Mouse (Mus musculus): ENCODE data around the gene Kcnmb1. TPM values are rescaled to one million over a fixed set of nuclear protein-coding genes. Genes with fewer than 3 reads are reported as not detected.

The Kcnmb1 gene
- not detected for total RNA-seq (2023)

DNA sequence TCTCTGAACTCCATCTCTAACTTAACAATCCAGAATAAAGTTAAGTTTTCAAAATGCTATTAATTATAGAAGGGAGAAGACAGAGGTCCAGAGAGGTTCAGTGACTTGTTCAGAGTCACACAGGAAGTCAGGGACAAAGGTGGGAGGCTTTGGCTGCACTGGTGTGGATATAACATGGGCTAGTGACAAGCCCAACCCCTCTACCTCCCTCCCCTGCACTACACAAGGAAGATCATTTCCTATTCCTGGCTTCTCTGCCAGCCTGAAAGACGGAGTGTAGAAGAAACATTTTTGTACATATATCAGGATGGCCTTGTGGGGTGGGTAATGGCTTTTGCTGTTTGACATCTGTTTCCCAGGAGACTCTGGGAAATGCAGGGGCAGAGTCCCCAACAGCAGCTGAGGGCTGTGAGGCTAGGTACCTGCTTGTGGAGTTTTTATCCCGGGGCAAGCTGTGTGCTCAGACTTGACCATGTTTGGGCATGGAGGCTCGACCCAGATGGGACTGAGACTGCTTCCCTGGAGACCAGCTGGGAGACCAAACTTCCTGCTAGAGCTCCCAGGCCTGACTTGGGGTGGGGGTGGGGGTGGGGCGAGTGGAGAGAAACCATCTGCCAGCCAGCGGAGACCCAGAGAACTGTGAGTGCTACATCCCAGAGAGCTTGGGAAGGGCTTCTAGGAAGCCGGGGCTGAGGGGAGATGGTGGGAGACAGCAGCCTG is at the start of gene Kcnmb1:
Gene Kcnmb1 (plus strand): TSS at position 326 of the 720 bp plus-strand sequence.

DNA sequence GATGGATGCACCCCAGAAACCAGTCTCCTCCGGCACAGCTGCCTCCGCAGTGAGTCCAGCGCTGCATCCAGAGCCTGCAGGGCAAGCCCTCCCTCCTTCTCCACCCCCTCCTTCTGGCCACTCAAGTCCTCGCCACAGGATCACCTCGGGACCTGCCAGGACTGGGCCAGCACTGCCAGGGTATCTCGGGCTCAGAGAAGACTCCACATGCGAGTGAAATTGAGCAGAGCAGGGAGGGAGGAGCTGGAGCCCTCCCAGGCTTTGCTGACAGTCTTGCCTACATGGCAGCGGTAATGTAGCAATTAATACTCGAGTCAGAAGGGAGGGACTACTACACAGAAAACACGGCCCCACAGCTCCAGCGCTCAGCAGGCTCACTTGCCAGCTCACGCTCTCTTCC is 30.1 kb downstream of the Kcnmb1 start, which contains the start of gene Kcnip1:
Gene Kcnip1 (minus strand): TSS at position 215 of the 400 bp plus-strand sequence.

Other genes starting within 250 kb of the Kcnmb1 start
- not detected for gene Kcnip1, start 30.1 kb downstream of the Kcnmb1 start, total RNA-seq (2023)
- 259 TPM for gene Lcp2, start 83.9 kb downstream of the Kcnmb1 start, total RNA-seq (2023)
- not detected for gene 4930469K13Rik, start 135.5 kb downstream of the Kcnmb1 start, total RNA-seq (2023)
- gene Foxi1, start 245.1 kb downstream of the Kcnmb1 start, total RNA-seq (2023) = not detected